Mouse (Mus musculus): Measurements from ENCODE around the gene Dennd2c. TPM values are rescaled to one million over a fixed set of nuclear protein-coding genes. Genes with fewer than 3 reads are reported as not detected.
A peak's percentile ranks its signal among the peaks of the same experiment; 100 is the strongest.
"Not testable (repeated sequence)": the region's sequence is repeated elsewhere in the genome, so short reads cannot be mapped to it uniquely, and the experiment has no call there.

Dennd2c gene
- polyA plus RNA-seq, 1 experiment from 2014 or later = 7.8 TPM

DNA sequence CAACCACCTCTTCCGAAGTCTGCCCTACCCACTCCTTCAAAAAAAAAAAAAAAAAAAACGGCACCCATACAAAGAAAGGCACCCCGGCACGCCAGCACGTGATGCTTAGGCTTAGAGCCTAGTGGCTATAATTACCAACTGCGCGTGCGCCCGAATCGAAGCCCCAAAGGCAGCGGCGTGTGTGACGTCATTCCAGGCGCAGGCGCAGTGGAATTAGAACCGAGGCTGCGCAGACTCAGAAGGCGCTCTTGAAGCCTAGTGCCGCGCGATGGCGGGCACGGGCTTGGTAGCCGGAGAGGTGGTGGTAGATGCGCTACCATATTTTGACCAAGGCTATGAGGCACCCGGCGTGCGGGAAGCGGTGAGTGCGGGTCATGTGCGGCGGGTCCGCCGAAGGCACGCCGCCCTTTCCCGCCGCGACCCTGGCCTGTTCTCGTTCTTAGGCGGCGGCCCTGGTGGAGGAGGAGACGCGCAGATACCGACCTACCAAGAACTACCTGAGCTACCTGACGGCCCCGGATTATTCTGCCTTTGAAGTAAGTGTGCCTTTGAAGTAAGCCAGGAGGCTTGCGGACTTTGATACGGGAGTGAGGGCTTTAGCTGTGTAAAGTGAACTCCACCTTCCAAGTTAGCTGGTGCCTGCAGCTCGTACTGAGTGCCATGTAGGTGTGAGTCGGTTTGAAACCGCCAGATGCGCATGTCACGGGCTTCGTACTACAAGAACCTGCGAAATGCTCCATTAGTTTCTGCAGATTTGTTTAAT is 69.3 kb downstream of the Dennd2c start, which contains the start of gene Bcas2:
TSS of gene Bcas2 (plus strand) at position 151 of the 763 bp plus-strand sequence.
- peaks cover 62% of the 10 kb centered on the region for H3K36me3 ChIP-seq (replicated peaks)
- peak within 1 kb of the TSS; percentile 85 for H3K27ac ChIP-seq (replicated peaks)
- H3K4me1 ChIP-seq (replicated peaks) = peaks cover 50% of the 10 kb centered on the region
- H3K9me3 ChIP-seq (replicated peaks) = no peaks in the 10 kb centered on the region
- peak within 1 kb of the TSS; percentile 69 for H3K4me2 ChIP-seq
- ATAC-seq (ENCODE audit: insufficient read depth) = peak; percentile 92
- H3K9ac ChIP-seq = peak within 1 kb of the TSS; percentile 87
- WGBS (ENCODE audit: insufficient replicate concordance) = under 1% methylated on average over 56 of the region's 56 CpGs
- H3K4me3 ChIP-seq (replicated peaks) = peak within 1 kb of the TSS; percentile 84
- H3K27me3 ChIP-seq = no peaks in the 10 kb centered on the region

DNA sequence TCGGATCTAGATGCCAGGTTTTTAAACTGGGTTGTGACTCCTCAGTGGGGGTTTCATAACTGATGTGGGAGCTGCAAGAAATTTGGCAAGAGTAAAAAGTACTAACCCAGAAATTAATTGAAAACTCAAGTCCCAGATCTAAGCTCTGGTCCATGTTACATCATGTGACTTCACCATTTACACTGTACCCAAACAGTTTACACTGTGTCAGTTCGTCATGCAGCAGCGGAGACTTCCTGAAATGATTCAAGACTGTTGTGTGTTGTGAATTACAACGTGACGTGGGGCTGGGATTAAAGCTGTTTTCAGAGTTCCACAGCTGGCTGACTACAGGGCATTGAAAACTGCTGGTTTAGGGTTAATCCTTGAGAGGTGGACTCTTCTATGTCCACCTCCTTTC is 70.2 kb downstream of the Dennd2c start:
- Histone ChIP-seq H3K4me3 (replicated peaks) (peak overlapping the region; percentile 84), H3K27me3 (no peaks in the 10 kb centered on the region), H3K27ac (replicated peaks) (peak overlapping the region; percentile 85; the same call in 1 of the 2 replicates), H3K9ac (peak overlapping the region; percentile 87), H3K36me3 (replicated peaks) (peaks cover 61% of the 10 kb centered on the region), H3K9me3 (replicated peaks) (no peaks in the 10 kb centered on the region), H3K4me2 (peak overlapping the region; percentile 69), H3K4me1 (replicated peaks) (peaks cover 59% of the 10 kb centered on the region)
- WGBS (ENCODE audit: insufficient replicate concordance) = 12% methylated on average over 5 of the region's 5 CpGs
- ATAC-seq (ENCODE audit: insufficient read depth) = no peak

DNA sequence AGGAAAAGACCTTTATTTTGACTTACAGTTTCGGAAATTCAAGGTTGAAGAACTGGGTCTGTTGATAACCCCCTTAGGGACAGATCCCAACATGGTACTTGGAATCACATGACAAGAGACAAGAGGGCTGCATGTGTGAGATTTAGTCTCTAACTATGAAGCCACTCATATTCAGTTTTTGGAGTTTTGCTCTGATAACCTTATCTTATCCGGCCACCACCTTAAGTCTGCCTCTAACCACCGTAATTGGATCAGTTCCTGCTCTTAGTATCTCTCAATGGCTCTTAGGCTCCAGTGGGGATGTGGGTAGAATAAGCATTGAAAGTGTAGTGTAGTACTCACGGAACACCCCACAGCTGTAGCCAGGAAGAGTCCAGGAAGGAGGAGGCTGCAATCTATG is 74.3 kb downstream of the Dennd2c start:
- Histone ChIP-seq H3K36me3 (replicated peaks) (peaks cover 67% of the 10 kb centered on the region), H3K27me3 (no peaks in the 10 kb centered on the region), H3K4me1 (replicated peaks) (peaks cover 48% of the 10 kb centered on the region), H3K9ac (no peak overlapping the region), H3K27ac (replicated peaks) (peak overlapping the region; percentile 78), H3K9me3 (replicated peaks) (no peaks in the 10 kb centered on the region), H3K4me3 (replicated peaks) (no peak overlapping the region; the same call in 1 of the 2 replicates), H3K4me2 (peak overlapping the region; percentile 48)
- peak; percentile 83 for ATAC-seq (ENCODE audit: insufficient read depth)
- WGBS (ENCODE audit: insufficient replicate concordance) = 22% methylated on average over 4 of the region's 4 CpGs

DNA sequence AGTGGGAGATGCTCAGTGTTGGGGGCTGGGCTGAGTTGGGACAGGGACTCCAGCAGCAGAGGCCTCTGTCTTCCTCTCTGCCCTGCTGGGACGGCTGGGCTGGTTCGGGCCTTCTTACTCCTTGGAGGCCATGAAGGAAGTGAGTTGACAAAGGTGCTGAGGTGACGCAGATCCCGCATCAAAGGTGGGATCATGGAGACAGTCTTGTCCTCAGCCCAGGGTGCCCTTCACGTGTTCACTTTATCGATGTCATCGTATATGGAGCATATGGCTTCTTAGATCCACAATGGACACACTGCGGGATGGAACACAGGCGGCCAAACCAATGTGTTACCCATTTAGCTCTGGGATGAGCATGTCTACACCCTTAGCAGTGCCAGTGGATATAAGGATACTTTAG is 77.1 kb downstream of the Dennd2c start:
- 84% methylated on average over 9 of the region's 9 CpGs for WGBS (ENCODE audit: insufficient replicate concordance)
- Histone ChIP-seq H3K9me3 (replicated peaks) (no peaks in the 10 kb centered on the region), H3K27ac (replicated peaks) (0 out of 2 replicates have a peak overlapping the region, but pooled peaks have one; percentile 16), H3K4me3 (replicated peaks) (no peak overlapping the region), H3K27me3 (no peaks in the 10 kb centered on the region), H3K4me2 (no peak overlapping the region), H3K36me3 (replicated peaks) (peaks cover 52% of the 10 kb centered on the region), H3K4me1 (replicated peaks) (peaks cover 29% of the 10 kb centered on the region), H3K9ac (no peak overlapping the region)
- ATAC-seq (ENCODE audit: insufficient read depth) = no peak

DNA sequence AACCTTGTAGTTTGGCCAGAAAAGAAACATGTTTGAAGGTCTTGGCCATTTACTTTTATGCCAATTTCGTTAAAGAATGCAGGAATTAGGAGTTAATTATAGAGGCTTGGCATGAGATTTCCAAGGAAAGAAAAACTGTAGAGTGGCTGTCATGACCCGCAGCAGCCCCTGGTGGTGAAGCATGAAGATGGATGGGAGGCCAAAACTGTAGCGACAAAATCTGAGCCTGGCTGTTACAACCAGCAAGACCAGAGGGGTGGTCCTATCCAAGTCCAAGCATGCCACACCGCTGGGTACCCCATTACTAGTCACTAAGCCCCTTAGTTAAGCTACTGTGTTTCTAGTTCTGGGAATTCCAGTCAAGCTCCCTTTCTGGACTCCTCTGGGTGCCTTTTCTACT is 78.8 kb downstream of the Dennd2c start:
- H3K9me3 ChIP-seq (replicated peaks) = no peaks in the 10 kb centered on the region
- H3K9ac ChIP-seq = no peak overlapping the region
- H3K4me1 ChIP-seq (replicated peaks) = peaks cover 15% of the 10 kb centered on the region
- H3K4me3 ChIP-seq (replicated peaks) = no peak overlapping the region
- peaks cover 37% of the 10 kb centered on the region for H3K36me3 ChIP-seq (replicated peaks)
- ATAC-seq (ENCODE audit: insufficient read depth) = no peak
- WGBS (ENCODE audit: insufficient replicate concordance) = 46% methylated on average over 4 of the region's 4 CpGs
- H3K4me2 ChIP-seq = no peak overlapping the region
- H3K27me3 ChIP-seq = no peaks in the 10 kb centered on the region
- H3K27ac ChIP-seq (replicated peaks) = no peak overlapping the region

DNA sequence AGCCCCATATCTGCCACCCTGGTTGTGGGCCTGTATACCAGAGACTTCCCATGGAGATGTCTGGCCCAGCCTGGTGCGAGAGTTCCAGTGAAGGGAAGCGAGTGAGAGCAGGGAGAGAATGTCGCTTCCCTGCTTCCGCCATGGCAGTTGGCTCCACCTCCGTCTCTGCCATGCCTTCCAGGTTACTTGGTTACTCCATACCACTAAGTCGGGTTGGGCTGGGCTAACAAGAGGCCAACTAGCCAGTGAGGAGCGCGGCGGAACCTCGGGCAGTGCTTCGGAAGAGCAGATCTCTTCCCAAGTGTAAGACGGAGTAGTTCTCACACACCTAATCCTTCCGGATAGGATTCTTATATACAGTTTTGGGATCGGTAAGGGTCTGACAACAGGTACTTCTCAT is 80.4 kb downstream of the Dennd2c start:
- Histone ChIP-seq H3K4me1 (replicated peaks) (no peaks in the 10 kb centered on the region), H3K4me2 (no peak overlapping the region), H3K4me3 (replicated peaks) (no peak overlapping the region), H3K36me3 (replicated peaks) (peaks cover 21% of the 10 kb centered on the region), H3K27me3 (no peaks in the 10 kb centered on the region), H3K9me3 (replicated peaks) (no peaks in the 10 kb centered on the region), H3K27ac (replicated peaks) (no peak overlapping the region), H3K9ac (no peak overlapping the region)
- ATAC-seq (ENCODE audit: insufficient read depth) = no peak
- WGBS (ENCODE audit: insufficient replicate concordance) = 79% methylated on average over 14 of the region's 14 CpGs

DNA sequence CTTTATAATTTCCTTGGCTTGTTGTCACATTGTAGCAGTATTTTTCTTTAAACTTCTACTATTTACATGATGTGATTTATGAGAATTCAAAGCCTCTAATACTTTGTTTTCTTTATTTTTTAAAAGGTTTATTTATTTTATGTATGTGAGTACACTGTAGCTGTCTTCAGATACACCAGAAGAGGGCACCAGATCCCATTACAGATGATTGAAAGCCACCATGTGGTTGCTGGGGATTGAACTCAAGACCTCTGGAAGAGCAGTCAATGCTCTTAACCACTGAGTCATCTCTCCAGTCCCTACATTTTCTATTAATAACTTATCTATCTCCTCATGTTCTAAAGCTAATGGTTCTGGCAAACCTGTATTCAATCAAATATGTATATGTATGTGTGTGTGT is 82.1 kb downstream of the Dennd2c start:
- not testable (repeated sequence) for H3K36me3 ChIP-seq (replicated peaks); H3K4me3 ChIP-seq (replicated peaks); H3K9me3 ChIP-seq (replicated peaks); H3K9ac ChIP-seq; H3K4me1 ChIP-seq (replicated peaks); H3K27ac ChIP-seq (replicated peaks); H3K27me3 ChIP-seq; ATAC-seq (ENCODE audit: insufficient read depth); H3K4me2 ChIP-seq

DNA sequence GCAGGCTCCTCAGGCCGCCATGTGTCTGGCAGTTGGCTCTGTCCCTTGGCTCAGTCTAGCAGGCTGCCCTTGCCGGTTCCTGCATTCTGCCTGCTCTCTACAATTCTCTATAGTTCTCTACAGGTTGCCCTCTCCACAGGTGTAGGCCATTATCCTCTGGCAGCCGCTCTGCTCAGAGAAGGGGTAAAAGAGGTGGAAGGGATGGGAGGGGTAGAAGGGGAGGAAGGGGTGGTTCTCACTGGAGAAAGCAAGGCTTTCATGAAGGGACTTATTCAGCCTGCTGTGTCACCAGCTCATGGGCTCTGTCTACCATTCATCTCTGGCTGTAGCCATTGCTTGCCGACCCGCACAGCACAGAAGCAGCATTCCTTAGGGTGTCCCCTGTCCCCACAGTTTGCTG is 86.0 kb downstream of the Dennd2c start:
- 82% methylated on average over 5 of the region's 5 CpGs for WGBS (ENCODE audit: insufficient replicate concordance)

DNA sequence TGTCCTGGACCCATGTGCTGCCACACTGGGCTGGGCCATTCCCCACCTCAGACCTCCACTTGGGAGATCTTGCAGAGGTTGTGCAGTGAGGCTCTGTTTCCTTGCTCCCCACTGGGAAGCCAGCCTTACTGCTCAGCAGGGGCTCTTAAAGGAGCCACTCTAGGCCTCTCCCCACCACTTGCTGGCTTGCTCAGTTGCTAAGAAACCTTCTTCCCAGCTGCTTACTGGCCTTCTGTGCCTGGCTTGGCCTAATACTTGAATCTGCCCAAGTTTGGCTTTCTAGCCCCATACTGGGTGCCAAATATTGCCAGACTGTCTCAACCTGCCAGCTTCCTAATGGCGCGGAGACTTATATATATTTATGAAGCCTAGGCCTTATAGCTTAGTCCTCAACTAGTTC is 86.5 kb downstream of the Dennd2c start:
- Histone ChIP-seq H3K4me2 (no peak overlapping the region), H3K4me3 (replicated peaks) (no peak overlapping the region), H3K27ac (replicated peaks) (no peak overlapping the region), H3K27me3 (no peaks in the 10 kb centered on the region), H3K4me1 (replicated peaks) (no peaks in the 10 kb centered on the region), H3K9me3 (replicated peaks) (no peaks in the 10 kb centered on the region), H3K36me3 (replicated peaks) (no peaks in the 10 kb centered on the region), H3K9ac (no peak overlapping the region)
- 92% methylated on average over 2 of the region's 2 CpGs for WGBS (ENCODE audit: insufficient replicate concordance)
- ATAC-seq (ENCODE audit: insufficient read depth) = no peak

More for the DNA sequence above, 86.0 kb downstream of the Dennd2c start:
- Histone ChIP-seq H3K4me3 (replicated peaks) (no peak overlapping the region), H3K27me3 (no peaks in the 10 kb centered on the region), H3K9ac (no peak overlapping the region), H3K36me3 (replicated peaks) (no peaks in the 10 kb centered on the region), H3K4me2 (no peak overlapping the region), H3K27ac (replicated peaks) (no peak overlapping the region), H3K4me1 (replicated peaks) (no peaks in the 10 kb centered on the region), H3K9me3 (replicated peaks) (no peaks in the 10 kb centered on the region)
- no peak for ATAC-seq (ENCODE audit: insufficient read depth)

DNA sequence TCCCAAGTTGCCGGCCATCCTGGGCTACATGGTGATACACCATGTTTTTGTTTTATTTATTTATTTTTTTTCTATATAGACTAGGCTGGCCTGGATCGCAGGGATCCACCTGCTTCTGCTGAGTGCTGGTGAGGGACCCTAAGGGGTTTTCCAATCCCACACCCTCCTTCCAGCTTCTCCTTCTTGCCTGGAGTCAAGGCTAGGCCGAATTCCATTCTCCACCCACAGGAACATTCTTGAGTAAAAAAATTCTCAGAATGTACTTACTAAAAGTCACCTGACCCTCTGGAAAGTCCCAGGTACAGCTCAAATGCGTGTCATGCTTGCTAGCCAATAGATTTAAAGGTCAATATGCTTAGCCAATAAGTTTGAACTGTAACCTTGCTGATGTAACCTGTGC is 89.8 kb downstream of the Dennd2c start:
- 77% methylated on average over 4 of the region's 4 CpGs for WGBS (ENCODE audit: insufficient replicate concordance)
- Histone ChIP-seq H3K9me3 (replicated peaks) (no peaks in the 10 kb centered on the region), H3K4me2 (no peak overlapping the region), H3K9ac (no peak overlapping the region), H3K4me3 (replicated peaks) (no peak overlapping the region), H3K27ac (replicated peaks) (no peak overlapping the region), H3K4me1 (replicated peaks) (peaks cover 24% of the 10 kb centered on the region), H3K27me3 (no peaks in the 10 kb centered on the region), H3K36me3 (replicated peaks) (no peaks in the 10 kb centered on the region)
- ATAC-seq (ENCODE audit: insufficient read depth) = no peak

DNA sequence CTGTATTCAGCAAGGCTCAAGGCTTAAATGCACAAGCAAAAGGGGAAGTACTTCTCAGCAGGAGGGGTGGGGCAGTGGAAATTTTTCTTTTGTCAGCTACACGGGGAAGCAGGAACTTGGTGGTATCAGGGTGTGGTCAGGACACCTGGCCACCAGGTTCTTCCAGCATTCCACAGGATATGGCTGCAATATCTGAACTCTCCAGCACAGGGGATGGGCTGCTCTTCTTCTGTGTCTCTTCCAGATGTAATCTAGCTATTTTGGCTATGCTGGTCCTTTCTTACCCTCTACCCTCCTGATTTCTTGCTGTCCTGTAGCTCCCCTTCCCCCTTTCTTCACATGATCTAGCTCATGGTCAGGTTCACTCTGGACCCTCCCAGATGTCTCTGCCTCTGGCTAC is 90.8 kb downstream of the Dennd2c start:
- Histone ChIP-seq H3K4me2 (no peak overlapping the region), H3K4me1 (replicated peaks) (peaks cover 33% of the 10 kb centered on the region), H3K36me3 (replicated peaks) (no peaks in the 10 kb centered on the region), H3K4me3 (replicated peaks) (no peak overlapping the region), H3K27ac (replicated peaks) (no peak overlapping the region), H3K9me3 (replicated peaks) (no peaks in the 10 kb centered on the region), H3K27me3 (no peaks in the 10 kb centered on the region), H3K9ac (no peak overlapping the region)
- ATAC-seq (ENCODE audit: insufficient read depth) = no peak
- 21% methylated on average over 1 of the region's 1 CpGs for WGBS (ENCODE audit: insufficient replicate concordance)

Data from liver, embryonic 15.5 days (tissue).